Mouse (Mus musculus) intestine, embryonic 16.5 days (tissue): ENCODE results near the gene Rgs6. TPM values are rescaled to one million over a fixed set of nuclear protein-coding genes. Genes with fewer than 3 reads are reported as not detected.

Source experiments
- ATAC-seq: fragments of 200-750 bp; cut with Nextera tagmentation; 2 replicates; pipeline ENCODE4 v1.8.0; 2017; ENCODE audit warnings: moderate TSS enrichment, moderate library complexity
- H3K27ac ChIP-seq: fragments of 300-500 bp; sonication (generic); 2 replicates; pipeline ENCODE4 v1.5.1; 2014; ENCODE audit warnings: mild to moderate bottlenecking, low read length
- H3K27me3 ChIP-seq: fragments of 300-500 bp; sonication (generic); replicated peaks from 2 replicates; pipeline ENCODE4 v1.6.1; 2014; ENCODE audit warnings: low read length, control low read depth, mixed read lengths; ENCODE audit not compliant: control insufficient read depth, insufficient read depth
- H3K36me3 ChIP-seq: fragments of 300-500 bp; sonication (generic); 2 replicates; pipeline ENCODE4 v1.6.1; 2014; ENCODE audit warnings: low read length, control low read depth; ENCODE audit not compliant: control insufficient read depth, insufficient read depth
- H3K4me1 ChIP-seq: fragments of 300-500 bp; sonication (generic); 2 replicates; pipeline ENCODE4 v1.6.1; 2014; ENCODE audit warnings: low read length, control low read depth, mixed read lengths; ENCODE audit not compliant: control insufficient read depth, insufficient read depth
- H3K4me2 ChIP-seq: fragments of 300-500 bp; sonication (generic); 2 replicates; pipeline ENCODE4 v1.6.1; 2014; ENCODE audit warnings: low read depth, low read length, control low read depth
- H3K4me3 ChIP-seq: fragments of 300-500 bp; sonication (generic); 2 replicates; pipeline ENCODE4 v1.5.1; 2014; ENCODE audit warnings: mild to moderate bottlenecking, low read length
- H3K9ac ChIP-seq: fragments of 300-500 bp; sonication (generic); 2 replicates; pipeline ENCODE4 v1.6.1; 2014; ENCODE audit warnings: low read depth, low read length
- H3K9me3 ChIP-seq: fragments of 300-500 bp; sonication (generic); 2 replicates; pipeline ENCODE4 v1.6.1; 2016; ENCODE audit warnings: low read length, control low read depth; ENCODE audit not compliant: control insufficient read depth
- WGBS: fragments of 180-500 bp; shearing (Covaris S2); extraction: QIAGEN DNeasy Blood & Tissue Kit; methylation state at CpG from one replicate; pipeline ENCODE4 v1.1.7; 2014; 5-methylcytosine and 5-hydroxymethylcytosine counted together
- polyA plus RNA-seq: library from polyadenylated mRNA; unstranded; fragments of >200 nt; fragmentation: Nextera tagmentation; extraction: Ambion mirVana; gene quantifications from 2 replicates; pipeline ENCODE4 v1.2.1, GENCODE M21; 2015

Rgs6 gene
- polyA plus RNA-seq, 1 experiment from 2014 or later = 0.82 TPM

- 42% methylated on average over 4 of the region's 4 CpGs for WGBS
- Histone ChIP-seq H3K9me3 (no peaks in the 10 kb centered on the region), H3K27me3 (no peaks in the 10 kb centered on the region), H3K9ac (no peak overlapping the region), H3K4me3 (no peak overlapping the region), H3K27ac (no peak overlapping the region), H3K36me3 (no peaks in the 10 kb centered on the region), H3K4me2 (no peak overlapping the region), H3K4me1 (no peaks in the 10 kb centered on the region)
- no peak for ATAC-seq
Observed at GRCm38 (mm10) chr12:82993905-82994304, 405.8 kb downstream of the Rgs6 start.

GRCm38 (mm10) chr12:82996775-82997174, 408.7 kb downstream of the Rgs6 start:
- Histone ChIP-seq H3K27ac (no peak overlapping the region), H3K4me3 (no peak overlapping the region), H3K9me3 (no peaks in the 10 kb centered on the region), H3K36me3 (no peaks in the 10 kb centered on the region), H3K4me2 (no peak overlapping the region), H3K9ac (no peak overlapping the region), H3K4me1 (no peaks in the 10 kb centered on the region), H3K27me3 (no peaks in the 10 kb centered on the region)
- no peak for ATAC-seq
- WGBS = 37% methylated on average over 4 of the region's 4 CpGs

DNA sequence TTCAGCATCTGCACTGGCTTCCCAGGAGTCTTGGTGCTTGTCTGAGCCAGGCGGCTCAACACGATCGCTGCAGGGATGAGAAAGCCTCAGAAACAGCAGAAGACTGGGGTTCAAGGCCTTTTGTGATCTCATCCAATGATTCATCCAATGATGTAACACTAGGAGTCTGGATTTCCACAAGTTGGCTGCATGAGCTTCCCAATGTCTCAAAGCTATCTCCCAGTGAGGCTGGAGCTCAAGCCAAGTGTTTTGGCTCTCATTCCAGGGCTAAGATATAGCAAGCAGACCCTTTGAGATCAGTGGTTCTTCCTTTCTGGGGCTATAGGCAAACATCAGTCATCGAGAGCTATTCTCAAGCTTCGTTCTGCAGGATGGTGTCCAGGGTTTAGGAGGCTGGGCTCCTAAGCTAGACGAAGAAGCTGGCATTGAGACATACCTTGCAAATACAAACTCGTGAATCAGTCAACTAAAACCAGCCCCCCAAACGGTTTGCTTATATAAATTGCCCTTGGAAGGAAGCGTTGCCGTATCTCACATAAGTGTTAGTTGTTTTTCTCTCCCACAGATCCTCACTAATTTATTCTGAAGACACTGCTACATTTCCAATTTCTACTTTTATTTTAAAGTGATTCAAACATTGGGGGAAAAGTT, 410.7 kb downstream of the Rgs6 start:
- no peaks in the 10 kb centered on the region for H3K9me3 ChIP-seq
- no peak overlapping the region for H3K4me2 ChIP-seq
- no peak overlapping the region for H3K27ac ChIP-seq
- ATAC-seq = 0 out of 2 replicates have a peak, but pooled peaks have one; percentile 13
- no peaks in the 10 kb centered on the region for H3K36me3 ChIP-seq
- no peaks in the 10 kb centered on the region for H3K27me3 ChIP-seq
- 75% methylated on average over 10 of the region's 10 CpGs for WGBS
- no peak overlapping the region for H3K9ac ChIP-seq
- no peak overlapping the region for H3K4me3 ChIP-seq
- no peaks in the 10 kb centered on the region for H3K4me1 ChIP-seq

DNA sequence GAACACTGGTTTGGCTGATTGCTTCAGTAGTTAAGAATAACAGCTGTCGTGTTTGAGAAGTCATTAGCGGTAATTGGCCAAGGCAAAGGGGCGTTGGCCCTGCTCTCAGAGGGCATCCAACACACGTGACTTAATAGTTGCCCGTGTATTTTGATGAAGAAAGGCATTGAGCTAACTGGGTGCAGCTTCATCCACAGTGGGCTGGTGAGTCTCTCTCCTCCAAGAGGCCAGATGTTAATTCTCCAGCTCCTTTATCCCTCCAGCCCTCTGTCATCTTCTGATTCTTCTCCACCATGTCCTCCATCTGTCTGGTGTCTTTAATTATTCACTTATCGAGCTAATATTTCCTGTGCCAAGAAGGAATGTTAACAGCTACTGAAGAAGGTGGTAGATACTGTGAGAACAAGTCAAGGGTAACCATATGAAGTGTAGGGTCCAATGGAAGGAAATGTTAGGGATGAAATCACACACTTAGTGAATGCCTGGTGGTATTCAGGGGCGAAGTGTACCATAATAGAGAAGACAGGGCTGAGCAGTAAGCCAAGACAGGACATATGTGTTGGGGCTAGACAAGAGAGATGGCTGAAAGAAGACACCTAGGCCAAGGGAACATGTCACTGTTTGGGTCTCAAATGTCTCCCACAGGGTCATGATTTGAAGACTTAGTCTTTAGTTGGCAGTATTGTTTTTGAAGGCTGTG, 411.4 kb downstream of the Rgs6 start:
- WGBS = 84% methylated on average over 7 of the region's 7 CpGs
- Histone ChIP-seq H3K9ac (no peak overlapping the region), H3K4me2 (no peak overlapping the region), H3K9me3 (no peaks in the 10 kb centered on the region), H3K27me3 (no peaks in the 10 kb centered on the region), H3K4me1 (no peaks in the 10 kb centered on the region), H3K36me3 (no peaks in the 10 kb centered on the region), H3K4me3 (no peak overlapping the region), H3K27ac (no peak overlapping the region)
- no peak for ATAC-seq

DNA sequence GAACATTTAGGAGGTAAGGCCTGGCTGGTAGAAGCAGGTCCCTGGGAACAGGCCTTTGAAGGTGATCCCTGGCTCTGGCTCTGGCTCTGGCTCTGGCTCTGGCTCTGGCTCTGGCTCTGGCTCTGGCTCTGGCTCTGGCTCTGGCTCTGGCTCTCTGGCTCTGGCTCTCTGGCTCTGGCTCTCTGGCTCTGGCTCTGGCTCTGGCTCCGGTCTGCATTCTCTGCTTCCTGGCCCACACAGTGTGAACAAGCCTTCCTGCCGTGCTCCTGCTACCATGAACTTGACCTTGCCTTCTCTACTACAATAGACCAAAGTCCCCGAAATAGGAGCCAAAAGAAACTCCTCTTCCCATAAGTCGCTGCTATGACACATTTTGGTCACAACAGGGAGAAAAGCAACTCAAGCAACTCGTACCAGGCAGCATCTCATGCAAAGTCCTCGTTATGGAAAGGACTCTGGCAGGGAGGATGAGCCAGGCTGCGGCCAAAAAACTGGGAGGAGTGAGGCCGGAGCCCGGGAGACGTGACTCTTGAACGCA, 412.0 kb downstream of the Rgs6 start:
- Histone ChIP-seq H3K36me3 (no peaks in the 10 kb centered on the region), H3K9ac (no peak overlapping the region), H3K9me3 (no peaks in the 10 kb centered on the region), H3K4me1 (no peaks in the 10 kb centered on the region), H3K27me3 (no peaks in the 10 kb centered on the region), H3K4me2 (no peak overlapping the region), H3K27ac (no peak overlapping the region), H3K4me3 (no peak overlapping the region)
- no peak for ATAC-seq
- 86% methylated on average over 11 of the region's 11 CpGs for WGBS

- H3K9me3 ChIP-seq = no peaks in the 10 kb centered on the region
- no peak overlapping the region for H3K9ac ChIP-seq
- no peak overlapping the region for H3K4me2 ChIP-seq
- WGBS = 76% methylated on average over 4 of the region's 4 CpGs
- ATAC-seq = peak; percentile 63; the same call in 1 of the 2 replicates
- no peaks in the 10 kb centered on the region for H3K27me3 ChIP-seq
- no peak overlapping the region for H3K27ac ChIP-seq
- H3K4me1 ChIP-seq = no peaks in the 10 kb centered on the region
- no peak overlapping the region for H3K4me3 ChIP-seq
- H3K36me3 ChIP-seq = no peaks in the 10 kb centered on the region
Observed at GRCm38 (mm10) chr12:83000957-83001356, 412.9 kb downstream of the Rgs6 start.

GRCm38 (mm10) chr12:83004014-83004682, 416.1 kb downstream of the Rgs6 start:
- H3K36me3 ChIP-seq = no peaks in the 10 kb centered on the region
- no peak overlapping the region for H3K4me3 ChIP-seq
- ATAC-seq = no peak
- no peaks in the 10 kb centered on the region for H3K9me3 ChIP-seq
- H3K27me3 ChIP-seq = no peaks in the 10 kb centered on the region
- H3K4me1 ChIP-seq = no peaks in the 10 kb centered on the region
- H3K27ac ChIP-seq = no peak overlapping the region
- H3K9ac ChIP-seq = no peak overlapping the region
- 74% methylated on average over 9 of the region's 9 CpGs for WGBS
- H3K4me2 ChIP-seq = no peak overlapping the region

DNA sequence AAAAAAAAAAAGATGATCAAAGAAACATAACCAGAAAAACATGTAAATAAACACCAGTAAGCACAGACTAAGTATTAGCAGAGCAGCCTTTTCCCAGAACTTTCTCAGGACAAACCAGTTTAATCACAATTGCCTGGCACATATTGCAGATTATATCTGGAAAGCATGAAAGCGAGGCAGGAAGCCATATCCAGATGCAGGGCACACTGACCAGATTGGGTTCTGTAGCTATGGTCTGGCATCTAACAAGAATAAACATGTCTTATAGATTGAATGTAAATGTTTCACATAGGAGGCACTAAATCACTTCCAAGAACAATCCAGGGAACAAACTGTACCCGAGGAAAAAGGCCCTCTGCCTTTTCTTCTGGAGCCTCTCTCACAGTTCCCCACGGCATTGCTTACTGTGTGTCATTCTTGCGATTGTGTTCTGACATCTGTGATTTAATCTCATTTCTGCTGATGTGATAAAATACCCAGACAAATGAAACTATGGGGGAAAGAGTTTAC, 423.0 kb downstream of the Rgs6 start:
- ATAC-seq = no peak
- Histone ChIP-seq H3K4me1 (no peaks in the 10 kb centered on the region; the same call in 1 of the 2 replicates), H3K27ac (no peak overlapping the region), H3K4me3 (no peak overlapping the region), H3K9me3 (no peaks in the 10 kb centered on the region), H3K27me3 (no peaks in the 10 kb centered on the region), H3K4me2 (no peak overlapping the region), H3K36me3 (no peaks in the 10 kb centered on the region), H3K9ac (no peak overlapping the region)
- WGBS = 67% methylated on average over 4 of the region's 4 CpGs
